Mouse (Mus musculus): ENCODE data around the gene Gorasp2.

DNA sequence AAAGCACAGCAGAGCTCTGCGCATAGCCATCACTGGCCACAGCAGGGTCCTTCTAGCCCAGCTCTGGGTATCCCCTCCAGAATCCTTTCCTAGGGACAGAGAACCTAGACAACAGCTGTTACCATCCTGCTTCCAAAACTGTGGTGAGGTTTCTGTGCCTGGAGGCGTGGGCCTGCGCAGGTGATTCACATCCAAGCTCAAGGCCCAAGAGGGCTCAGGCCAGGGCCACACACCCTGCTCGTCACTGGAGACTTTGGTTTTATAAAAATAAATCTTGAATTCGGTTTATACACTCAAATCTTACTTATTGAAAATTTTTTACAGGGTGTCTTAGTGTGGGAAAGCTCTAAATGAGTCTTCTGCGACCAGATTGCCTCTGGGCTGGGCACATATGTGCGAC lies 48.9 kb downstream of the Gorasp2 start:
- TF ChIP-seq ZC3H11A (IDR thresholded peaks at IDR 0.05; ENCODE audit: borderline replicate concordance, low read depth, low read length) (no peak), ZNF384 (IDR thresholded peaks at IDR 0.05; ENCODE audit: low read depth, low read length) (no peak), MAFK (IDR thresholded peaks at IDR 0.05; ENCODE audit: insufficient read depth, low read depth, low read length) (no peak)

All from ES-E14 (cell line).